Mouse (Mus musculus) brain, embryonic 14.5 days (tissue): ENCODE data around the gene Ass1.

Experiments
- CTCF ChIP-seq: fragments of 200-500 bp; IDR thresholded peaks from 2 replicates; pipeline ENCODE4 v1.5.1; 2012; ENCODE audit warnings: inconsistent platforms, mild to moderate bottlenecking, moderate library complexity, borderline replicate concordance; ENCODE audit not compliant: insufficient read depth, insufficient read length; ENCODE audit errors: extremely low read depth
- POLR2A ChIP-seq: fragments of 200-500 bp; IDR thresholded peaks from 2 replicates; pipeline ENCODE4 v1.6.1; 2012; ENCODE audit warnings: mild to moderate bottlenecking, inconsistent platforms, borderline replicate concordance; ENCODE audit not compliant: poor library complexity, insufficient read depth, insufficient read length, severe bottlenecking; ENCODE audit errors: extremely low read depth

DNA sequence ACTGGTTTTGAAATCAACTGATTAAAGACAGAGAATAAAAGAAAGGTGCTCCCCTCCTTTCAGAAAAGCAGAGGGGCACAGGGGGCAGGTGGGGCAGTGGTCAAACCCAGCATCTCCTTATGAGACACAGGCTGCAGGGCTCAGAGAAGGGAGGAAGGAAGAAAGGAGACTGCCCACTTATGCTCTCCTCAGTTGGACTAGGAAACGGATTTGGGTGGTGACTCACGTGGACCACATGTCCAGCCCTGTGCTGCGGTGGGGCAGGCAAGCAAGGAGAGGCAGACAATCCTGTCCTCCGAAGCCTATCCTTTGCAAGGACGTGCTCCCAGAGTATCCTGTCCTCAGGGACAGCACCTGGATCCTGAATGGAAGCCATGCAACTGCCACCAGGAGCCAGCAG, 54.6 kb downstream of the Ass1 start:
- no peak for TF ChIP-seq CTCF
- TF ChIP-seq POLR2A = no peak
